Mouse (Mus musculus) embryonic facial prominence, embryonic 13.5 days (tissue): ENCODE data around the gene Zfp423. TPM values are rescaled to one million over a fixed set of nuclear protein-coding genes. Genes with fewer than 3 reads are reported as not detected.

ENCODE experiments used
- ATAC-seq: fragments of 200-750 bp; cut with Nextera tagmentation; 2 replicates; pipeline ENCODE4 v1.8.0; 2017; ENCODE audit warnings: low read depth; ENCODE audit not compliant: insufficient number of reproducible peaks, insufficient read depth, low FRiP score, low TSS enrichment
- H3K27ac ChIP-seq: fragments of 300-500 bp; sonication (generic); 2 replicates; pipeline ENCODE4 v1.5.1; 2015; ENCODE audit warnings: moderate library complexity, mild to moderate bottlenecking, inconsistent platforms
- H3K27me3 ChIP-seq: fragments of 300-500 bp; sonication (generic); 2 replicates; pipeline ENCODE4 v1.6.1; 2015; ENCODE audit warnings: mild to moderate bottlenecking, inconsistent platforms
- H3K36me3 ChIP-seq: fragments of 300-500 bp; sonication (generic); 2 replicates; pipeline ENCODE4 v1.6.1; 2015; ENCODE audit warnings: mild to moderate bottlenecking, inconsistent platforms
- H3K4me1 ChIP-seq: fragments of 300-500 bp; sonication (generic); 2 replicates; pipeline ENCODE4 v1.6.1; 2015; ENCODE audit warnings: inconsistent platforms
- H3K4me2 ChIP-seq: fragments of 300-500 bp; sonication (generic); 2 replicates; pipeline ENCODE4 v1.6.1; 2015; ENCODE audit warnings: moderate library complexity, mild to moderate bottlenecking, inconsistent platforms
- H3K4me3 ChIP-seq: fragments of 300-500 bp; sonication (generic); 2 replicates; pipeline ENCODE4 v1.5.1; 2015; ENCODE audit warnings: mild to moderate bottlenecking, inconsistent platforms
- H3K9ac ChIP-seq: fragments of 300-500 bp; sonication (generic); 2 replicates; pipeline ENCODE4 v1.6.1; 2015; ENCODE audit warnings: mild to moderate bottlenecking, inconsistent platforms
- H3K9me3 ChIP-seq: fragments of 300-500 bp; sonication (generic); 2 replicates; pipeline ENCODE4 v1.6.1; 2016; ENCODE audit warnings: inconsistent platforms
- WGBS: fragments of 180-500 bp; shearing (Covaris S2); methylation state at CpG from one replicate; pipeline ENCODE4 v1.1.7; 2015; ENCODE audit warnings: mixed read lengths; 5-methylcytosine and 5-hydroxymethylcytosine counted together
- polyA plus RNA-seq: library from polyadenylated mRNA; unstranded; fragments of >200 nt; fragmentation: Nextera tagmentation; extraction: Ambion mirVana; gene quantifications from 2 replicates; pipeline ENCODE4 v1.2.1, GENCODE M21; 2015

Zfp423 gene
- polyA plus RNA-seq, 1 experiment from 2014 or later = 30.5 TPM

DNA sequence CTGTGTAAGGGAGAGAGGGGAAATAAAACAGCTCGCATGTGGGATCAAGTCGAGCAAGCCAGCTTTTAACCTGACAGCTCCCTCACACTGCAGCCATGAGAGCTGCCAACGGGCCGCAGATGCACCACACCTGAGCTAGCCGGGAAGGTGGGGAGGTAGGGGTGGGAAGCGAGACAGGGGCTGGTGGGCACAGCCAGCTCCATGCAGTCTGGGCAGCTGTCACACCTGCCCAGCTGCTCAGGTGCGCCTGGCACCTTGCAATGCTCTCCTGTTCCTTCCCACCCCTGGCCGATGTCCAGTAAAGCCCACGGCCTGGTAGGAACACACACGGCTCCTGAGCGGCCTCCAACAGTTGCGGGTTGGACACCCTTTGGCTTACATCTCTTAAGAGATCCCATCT lies 338.2 kb downstream of the Zfp423 start:
- Histone ChIP-seq H3K27ac (no peak overlapping the region), H3K4me1 (peaks cover 11% of the 10 kb centered on the region), H3K36me3 (no peaks in the 10 kb centered on the region), H3K4me3 (no peak overlapping the region), H3K4me2 (no peak overlapping the region), H3K9ac (no peak overlapping the region), H3K9me3 (no peaks in the 10 kb centered on the region), H3K27me3 (peaks cover 8% of the 10 kb centered on the region; the same call in 1 of the 2 replicates)
- WGBS = 88% methylated on average over 12 of the region's 12 CpGs
- no peak for ATAC-seq

DNA sequence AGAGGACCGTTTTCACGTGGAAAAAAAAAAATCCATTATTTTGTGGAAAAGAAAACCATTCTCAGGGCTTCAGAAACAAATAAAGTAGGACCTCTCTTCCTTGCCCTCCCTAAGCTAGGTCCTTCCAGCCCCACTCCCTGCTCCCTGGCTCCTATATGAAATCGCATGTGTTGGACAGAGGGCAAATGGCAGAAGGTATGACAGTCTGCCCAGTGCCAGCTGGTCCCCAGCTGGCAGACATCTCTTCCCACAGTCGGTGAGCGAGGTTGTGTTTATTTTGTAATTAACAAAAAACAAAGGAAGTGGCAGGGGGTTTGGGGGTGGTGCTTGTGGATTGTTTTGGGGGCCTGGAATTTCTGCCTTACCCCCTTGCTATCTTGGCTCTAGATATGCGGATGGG lies 339.2 kb downstream of the Zfp423 start:
- Histone ChIP-seq H3K4me3 (no peak overlapping the region), H3K4me2 (no peak overlapping the region), H3K27me3 (peaks cover 8% of the 10 kb centered on the region; the same call in 1 of the 2 replicates), H3K36me3 (no peaks in the 10 kb centered on the region), H3K9me3 (no peaks in the 10 kb centered on the region), H3K9ac (no peak overlapping the region), H3K4me1 (peaks cover 19% of the 10 kb centered on the region), H3K27ac (no peak overlapping the region)
- ATAC-seq = no peak
- 73% methylated on average over 6 of the region's 6 CpGs for WGBS

DNA sequence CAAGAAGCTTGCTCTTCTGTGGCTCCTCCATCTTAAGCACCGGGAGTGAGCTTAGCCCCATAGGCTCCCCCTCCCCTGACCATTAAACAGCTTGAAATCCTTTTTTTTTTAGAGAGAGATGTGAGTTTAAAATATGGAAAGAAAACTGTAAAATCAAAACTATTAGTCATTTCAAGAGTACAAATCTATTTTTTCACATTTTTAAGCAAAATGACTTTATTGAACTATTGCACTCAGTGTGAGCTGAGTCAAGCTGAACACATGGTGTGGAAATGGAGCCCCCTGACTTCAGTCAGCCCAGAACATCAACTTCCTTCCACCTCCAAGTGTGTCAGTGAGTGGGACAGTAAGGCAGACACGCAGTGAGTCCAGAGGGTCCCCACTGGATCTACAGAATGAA lies 339.9 kb downstream of the Zfp423 start:
- peaks cover 12% of the 10 kb centered on the region; the same call in 1 of the 2 replicates for H3K27me3 ChIP-seq
- no peak overlapping the region for H3K27ac ChIP-seq
- H3K36me3 ChIP-seq = no peaks in the 10 kb centered on the region
- H3K4me3 ChIP-seq = no peak overlapping the region
- no peak for ATAC-seq
- 66% methylated on average over 2 of the region's 2 CpGs for WGBS
- no peaks in the 10 kb centered on the region for H3K9me3 ChIP-seq
- H3K9ac ChIP-seq = no peak overlapping the region
- no peak overlapping the region for H3K4me2 ChIP-seq
- peaks cover 21% of the 10 kb centered on the region for H3K4me1 ChIP-seq

DNA sequence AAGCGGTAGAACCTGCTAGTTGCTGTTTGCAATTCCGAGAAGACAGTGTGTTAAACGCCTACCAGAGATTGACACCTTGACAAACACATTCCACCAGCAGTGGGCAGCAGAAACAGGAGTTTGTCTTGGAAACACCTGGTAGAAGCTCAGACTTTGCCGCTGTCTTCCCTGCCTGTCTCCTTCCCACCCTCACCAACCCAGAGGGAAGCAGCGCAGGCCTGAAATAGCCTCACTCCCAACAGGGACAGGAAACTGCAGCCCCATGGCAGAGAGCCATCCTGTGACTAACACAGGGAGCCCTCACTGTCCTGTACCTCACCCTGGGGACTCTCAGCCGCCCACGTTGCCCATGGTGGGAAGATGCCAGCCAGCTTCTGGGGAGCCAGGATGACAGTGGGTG lies 340.3 kb downstream of the Zfp423 start:
- no peak overlapping the region for H3K9ac ChIP-seq
- H3K4me1 ChIP-seq = peaks cover 21% of the 10 kb centered on the region
- H3K27ac ChIP-seq = no peak overlapping the region
- no peaks in the 10 kb centered on the region for H3K9me3 ChIP-seq
- H3K4me2 ChIP-seq = no peak overlapping the region
- no peak for ATAC-seq
- WGBS = 57% methylated on average over 7 of the region's 7 CpGs
- H3K36me3 ChIP-seq = no peaks in the 10 kb centered on the region
- no peak overlapping the region for H3K4me3 ChIP-seq
- H3K27me3 ChIP-seq = peaks cover 14% of the 10 kb centered on the region; the same call in 1 of the 2 replicates

DNA sequence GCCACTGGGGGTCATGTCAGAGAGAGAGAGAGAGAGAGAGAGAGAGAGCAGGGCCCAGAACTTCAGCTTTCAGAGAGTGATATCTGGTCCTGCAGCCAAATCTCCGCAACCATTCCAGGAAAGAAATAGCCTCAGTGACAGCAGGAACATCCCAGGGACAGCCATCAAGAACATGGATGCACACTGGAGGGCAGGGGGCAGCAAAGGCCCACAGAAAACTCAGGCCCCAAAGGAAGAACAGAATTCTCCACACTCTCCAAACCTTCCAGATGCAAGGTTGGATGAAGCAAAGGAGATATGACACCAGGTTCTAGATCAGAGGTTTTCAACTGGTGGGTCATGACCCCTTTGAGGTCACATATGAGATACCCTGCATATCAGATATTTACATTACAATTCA lies 345.7 kb downstream of the Zfp423 start:
- H3K27ac ChIP-seq = no peak overlapping the region
- H3K36me3 ChIP-seq = no peaks in the 10 kb centered on the region
- H3K9ac ChIP-seq = no peak overlapping the region
- ATAC-seq = no peak
- H3K4me2 ChIP-seq = no peak overlapping the region
- WGBS = 94% methylated on average over 1 of the region's 1 CpGs
- peaks cover 18% of the 10 kb centered on the region; the same call in 1 of the 2 replicates for H3K4me1 ChIP-seq
- 0 out of 2 replicates have a peak, but pooled peaks cover 5% of the 10 kb centered on the region for H3K27me3 ChIP-seq
- H3K4me3 ChIP-seq = no peak overlapping the region
- H3K9me3 ChIP-seq = no peaks in the 10 kb centered on the region

Other genes with a start within 250 kb of the Zfp423 start
- 67.9 and 72.4 TPM in 2 replicates for gene Cnep1r1, start 159.2 kb upstream of the Zfp423 start, polyA plus RNA-seq
- 55.8 and 56.4 TPM in 2 replicates for gene Heatr3, start 178.3 kb upstream of the Zfp423 start, polyA plus RNA-seq
- gene Tent4b, start 239.6 kb upstream of the Zfp423 start, polyA plus RNA-seq = 9.1 and 11.1 TPM in 2 replicates